Mouse (Mus musculus) heart, embryonic 11.5 days (tissue): ENCODE measurements around the gene Man2a2. TPM values are rescaled to one million over a fixed set of nuclear protein-coding genes. Genes with fewer than 3 reads are reported as not detected.
"Not testable (repeated sequence)": the region's sequence is repeated elsewhere in the genome, so short reads cannot be mapped to it uniquely, and the experiment has no call there.

Experiments
- ATAC-seq: fragments of 200-750 bp; cut with Nextera tagmentation; replicated peaks from 2 replicates; pipeline ENCODE4 v1.8.0; 2017; ENCODE audit warnings: moderate library complexity; ENCODE audit not compliant: insufficient number of reproducible peaks, low FRiP score, low TSS enrichment
- H3K27ac ChIP-seq: fragments of 300-500 bp; sonication (generic); 2 replicates; pipeline ENCODE4 v1.5.1; 2014; ENCODE audit warnings: mild to moderate bottlenecking, low read depth, low read length
- H3K27me3 ChIP-seq: fragments of 300-500 bp; sonication (generic); 2 replicates; pipeline ENCODE4 v1.6.1; 2014; ENCODE audit warnings: mild to moderate bottlenecking, low read length, mixed read lengths; ENCODE audit not compliant: control insufficient read depth, insufficient read depth
- H3K36me3 ChIP-seq: fragments of 300-500 bp; sonication (generic); 2 replicates; pipeline ENCODE4 v1.6.1; 2014; ENCODE audit warnings: mild to moderate bottlenecking, low read length, moderate library complexity, mixed read lengths; ENCODE audit not compliant: control insufficient read depth, insufficient read depth
- H3K4me1 ChIP-seq: fragments of 300-500 bp; sonication (generic); 2 replicates; pipeline ENCODE4 v1.6.1; 2014; ENCODE audit warnings: low read length; ENCODE audit not compliant: control insufficient read depth, insufficient read depth
- H3K4me2 ChIP-seq: fragments of 300-500 bp; sonication (generic); 2 replicates; pipeline ENCODE4 v1.6.1; 2014; ENCODE audit warnings: mild to moderate bottlenecking, moderate library complexity
- H3K4me3 ChIP-seq: fragments of 300-500 bp; sonication (generic); 2 replicates; pipeline ENCODE4 v1.5.1; 2014; ENCODE audit warnings: low read depth, low read length
- H3K9ac ChIP-seq: fragments of 300-500 bp; sonication (generic); 2 replicates; pipeline ENCODE4 v1.6.1; 2014; ENCODE audit warnings: mild to moderate bottlenecking, low read depth, low read length, moderate library complexity
- H3K9me3 ChIP-seq: fragments of 300-500 bp; sonication (generic); replicated peaks from 2 replicates; pipeline ENCODE4 v1.6.1; 2016; ENCODE audit warnings: low read length; ENCODE audit not compliant: control insufficient read depth
- WGBS: fragments of 180-500 bp; shearing (Covaris S2); extraction: QIAGEN DNeasy Blood & Tissue Kit; methylation state at CpG from one replicate; pipeline ENCODE4 v1.1.7; 2014; ENCODE audit not compliant: insufficient replicate concordance; 5-methylcytosine and 5-hydroxymethylcytosine counted together
- polyA plus RNA-seq: library from polyadenylated mRNA; unstranded; fragments of >200 nt; fragmentation: Nextera tagmentation; extraction: Ambion mirVana; gene quantifications from 2 replicates; pipeline ENCODE4 v1.2.1, GENCODE M21; 2014

The Man2a2 gene
- polyA plus RNA-seq, 1 experiment from 2014 or later = 12.3 TPM

DNA sequence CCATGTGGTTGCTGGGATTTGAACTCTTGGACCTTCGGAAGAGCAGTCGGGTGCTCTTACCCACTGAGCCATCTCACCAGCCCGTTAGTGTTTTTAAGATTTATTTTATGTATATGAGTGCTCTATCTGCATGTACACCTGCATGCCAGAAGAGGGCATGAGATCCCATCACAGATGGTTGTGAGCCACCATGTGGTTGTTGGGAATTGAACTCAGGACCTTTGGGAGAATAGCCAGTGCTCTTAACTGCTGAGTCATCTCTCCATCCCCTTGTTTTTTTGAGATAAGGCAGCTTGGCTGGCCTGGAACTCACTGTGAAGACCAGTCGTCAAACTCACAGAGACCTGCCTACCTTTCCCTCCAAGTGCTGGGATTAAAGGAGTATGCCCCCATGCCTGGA is 25.3 kb upstream of the Man2a2 start:
- not testable (repeated sequence) for H3K27ac ChIP-seq, ATAC-seq, H3K4me2 ChIP-seq, H3K9me3 ChIP-seq, H3K9ac ChIP-seq, H3K27me3 ChIP-seq, H3K4me3 ChIP-seq
- WGBS = 73% methylated on average over 4 of the region's 4 CpGs
- peaks cover 38% of the 10 kb centered on the region for H3K36me3 ChIP-seq
- peaks cover 17% of the 10 kb centered on the region for H3K4me1 ChIP-seq

DNA sequence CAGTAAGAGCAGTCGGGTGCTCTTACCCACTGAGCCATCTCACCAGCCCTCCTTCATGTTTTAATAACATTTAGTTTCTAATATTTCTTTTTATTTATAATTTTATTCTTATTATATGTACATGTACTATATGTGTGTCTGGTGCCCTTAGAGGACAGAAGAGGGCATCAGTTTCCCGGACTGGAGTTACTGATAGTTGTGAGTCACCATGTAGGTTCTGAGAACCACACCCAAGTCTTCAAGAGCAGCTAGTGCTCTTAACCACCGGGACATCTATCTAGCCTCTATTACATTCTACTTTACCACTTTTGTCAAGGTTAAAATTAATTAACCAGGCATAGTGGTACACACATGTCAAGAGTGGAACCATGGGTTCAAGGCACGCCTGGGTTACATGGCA is 23.4 kb upstream of the Man2a2 start:
- H3K4me3 ChIP-seq = no peak overlapping the region
- H3K36me3 ChIP-seq = peaks cover 45% of the 10 kb centered on the region
- H3K27ac ChIP-seq = no peak overlapping the region
- H3K4me2 ChIP-seq = no peak overlapping the region
- no peaks in the 10 kb centered on the region; the same call in 1 of the 2 replicates for H3K4me1 ChIP-seq
- no peak overlapping the region for H3K9ac ChIP-seq
- H3K9me3 ChIP-seq = no peaks in the 10 kb centered on the region
- 85% methylated on average over 4 of the region's 4 CpGs for WGBS
- no peak for ATAC-seq
- H3K27me3 ChIP-seq = no peaks in the 10 kb centered on the region

DNA sequence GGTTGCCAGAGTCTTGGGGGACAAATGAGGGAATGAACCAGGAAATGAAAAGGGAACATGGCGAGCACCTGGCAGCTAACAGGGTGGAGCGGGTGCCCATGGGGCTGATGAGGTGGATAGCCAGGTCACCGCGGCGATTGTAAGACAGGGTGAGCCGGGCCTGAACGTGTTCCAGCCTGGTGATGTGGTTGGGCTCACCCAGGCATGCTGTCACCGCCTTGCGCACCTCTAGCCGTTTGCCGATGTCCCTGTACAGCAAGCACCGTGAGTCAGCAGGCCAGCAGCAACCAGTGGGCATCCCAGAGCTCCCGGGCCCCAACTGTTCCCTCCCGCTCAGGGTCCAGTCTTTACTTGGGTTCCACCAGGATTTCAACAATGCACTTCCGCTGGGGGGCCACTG is 20.9 kb upstream of the Man2a2 start:
- no peaks in the 10 kb centered on the region for H3K9me3 ChIP-seq
- ATAC-seq = no peak
- no peak overlapping the region for H3K4me2 ChIP-seq
- 91% methylated on average over 15 of the region's 15 CpGs for WGBS
- H3K9ac ChIP-seq = no peak overlapping the region
- H3K27ac ChIP-seq = no peak overlapping the region
- no peak overlapping the region for H3K4me3 ChIP-seq
- no peaks in the 10 kb centered on the region for H3K27me3 ChIP-seq
- H3K36me3 ChIP-seq = peaks cover 41% of the 10 kb centered on the region
- peaks cover 16% of the 10 kb centered on the region for H3K4me1 ChIP-seq

DNA sequence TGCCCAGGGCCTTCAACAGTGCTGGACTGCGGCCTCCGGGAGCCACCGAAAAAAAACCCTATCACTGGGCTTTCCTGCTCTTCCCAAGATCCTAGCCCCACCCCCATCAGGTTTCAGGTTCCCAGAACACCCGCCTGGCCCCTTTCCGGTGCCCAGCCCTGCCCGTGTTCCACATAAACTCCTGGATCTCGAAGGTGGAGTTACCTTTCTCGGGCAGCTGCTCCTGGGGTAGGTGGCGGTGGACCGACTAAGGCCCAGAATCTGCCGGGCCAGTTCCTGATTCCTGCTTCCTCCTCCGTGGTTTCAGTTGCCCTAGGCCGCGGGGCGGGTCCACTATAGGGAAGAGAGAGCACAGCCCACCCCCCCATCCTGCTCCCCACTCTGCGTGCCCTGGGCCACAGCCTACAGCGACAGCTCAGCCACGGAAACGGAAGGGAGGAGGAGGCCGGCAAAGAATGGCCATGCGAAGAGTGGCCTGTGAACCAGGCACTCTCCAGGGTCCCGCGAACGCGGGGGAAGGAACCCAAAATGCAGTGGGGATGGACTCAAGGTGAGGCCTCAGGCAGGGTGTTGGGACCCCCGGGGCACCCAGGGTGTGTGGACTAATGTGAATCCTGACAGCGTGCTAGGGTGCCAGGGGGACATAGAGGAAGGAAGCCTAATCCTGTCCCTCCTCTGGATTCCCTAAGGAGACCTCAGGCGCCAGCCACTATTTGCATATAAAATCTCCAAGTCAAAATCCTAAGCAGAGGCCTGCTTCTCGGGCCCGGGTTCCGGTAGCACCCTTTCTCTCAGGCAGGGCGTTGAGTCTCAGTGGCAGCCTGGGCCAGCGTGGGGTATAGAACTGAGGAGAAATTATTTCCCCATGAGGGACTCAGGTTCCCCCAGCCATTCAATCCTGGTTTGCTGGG is 16.7 kb upstream of the Man2a2 start, which contains the start of gene Fes:
TSS of gene Fes (minus strand) at position 314 of the 911 bp plus-strand sequence.
- WGBS = 6% methylated on average over 33 of the region's 33 CpGs
- H3K27me3 ChIP-seq = 0 out of 2 replicates have a peak, but pooled peaks cover 3% of the 10 kb centered on the region
- ATAC-seq = peak; percentile 46

DNA sequence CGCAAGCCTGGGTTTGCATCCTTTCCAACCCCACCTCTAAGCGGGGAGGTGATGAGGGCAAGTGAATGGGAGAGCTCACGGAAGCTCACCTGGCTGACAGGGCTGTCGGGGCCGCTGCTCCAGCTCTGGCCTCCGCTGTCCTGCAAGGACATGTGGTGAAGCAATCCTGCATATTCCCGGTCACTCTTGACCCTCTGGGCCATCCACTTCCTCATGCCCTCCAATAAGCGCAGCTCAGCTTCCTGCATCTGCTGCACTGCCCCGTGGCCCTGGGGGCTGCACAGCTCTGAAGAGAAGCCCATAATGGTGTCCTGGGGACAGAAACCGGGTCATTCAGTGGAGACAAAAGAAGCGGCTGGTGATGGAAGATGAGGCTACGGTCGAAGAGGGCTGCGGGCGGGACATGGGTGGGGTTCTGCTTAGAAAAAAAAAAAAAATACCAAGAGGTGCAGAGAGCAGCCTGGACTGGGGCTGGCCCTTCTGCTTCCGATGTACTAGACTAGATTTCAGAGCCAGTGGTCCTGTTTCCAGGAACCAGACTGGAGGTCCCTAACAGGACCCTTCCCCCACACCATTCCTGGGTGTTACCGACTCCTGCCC is 16.0 kb upstream of the Man2a2 start:
- H3K36me3 ChIP-seq = peaks cover 11% of the 10 kb centered on the region
- H3K9me3 ChIP-seq = no peaks in the 10 kb centered on the region
- peak overlapping the region; percentile 74 for H3K4me2 ChIP-seq
- peaks cover 24% of the 10 kb centered on the region for H3K4me1 ChIP-seq
- no peak for ATAC-seq
- H3K4me3 ChIP-seq = peak overlapping the region; percentile 43
- H3K9ac ChIP-seq = peak overlapping the region; percentile 79
- 22% methylated on average over 17 of the region's 17 CpGs for WGBS
- H3K27ac ChIP-seq = peak overlapping the region; percentile 76
- H3K27me3 ChIP-seq = peaks cover 5% of the 10 kb centered on the region; the same call in 1 of the 2 replicates

More for the DNA sequence above, 16.7 kb upstream of the Man2a2 start, which contains the start of gene Fes:
- peak within 1 kb of the TSS; percentile 43 for H3K4me3 ChIP-seq
- H3K27ac ChIP-seq = peak within 1 kb of the TSS; percentile 76
- H3K9ac ChIP-seq = peak within 1 kb of the TSS; percentile 79
- peaks cover 24% of the 10 kb centered on the region for H3K4me1 ChIP-seq
- no peaks in the 10 kb centered on the region for H3K9me3 ChIP-seq
- H3K36me3 ChIP-seq = peaks cover 16% of the 10 kb centered on the region
- H3K4me2 ChIP-seq = peak within 1 kb of the TSS; percentile 74

DNA sequence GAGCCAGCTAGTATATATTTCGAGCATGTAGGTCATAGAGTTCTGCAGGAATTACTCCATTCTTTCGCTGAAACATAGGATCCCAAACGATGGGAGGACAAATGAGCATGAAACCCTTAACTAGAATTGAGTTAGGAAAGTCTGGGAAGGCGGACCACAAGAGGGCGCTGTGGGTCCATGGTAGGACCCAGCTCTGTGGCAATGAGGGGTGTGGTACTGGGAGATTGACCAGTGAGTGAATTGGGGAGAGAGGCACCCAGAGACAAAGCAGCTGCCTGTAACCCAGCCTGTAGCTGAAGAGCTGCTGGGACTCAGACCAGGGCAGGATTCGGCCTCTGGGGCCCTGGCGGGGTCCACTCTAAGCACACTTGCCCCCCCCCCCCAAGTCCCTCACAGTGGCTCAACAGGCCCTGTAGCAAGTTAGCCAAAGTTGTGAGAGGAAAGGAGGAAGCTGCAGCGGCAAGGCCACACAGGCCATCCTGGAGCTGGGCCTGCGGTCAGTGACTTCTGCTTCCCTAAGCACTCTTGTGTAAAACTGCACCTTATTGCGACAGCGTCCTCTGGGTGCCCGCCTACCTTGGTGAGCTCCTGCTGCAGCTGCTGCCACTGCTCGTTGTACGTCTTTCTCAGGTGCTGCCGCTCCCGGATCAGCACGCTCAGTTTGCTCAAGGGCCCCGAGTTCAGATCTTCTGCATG is 15.2 kb upstream of the Man2a2 start:
- Histone ChIP-seq H3K4me3 (peak overlapping the region; percentile 43), H3K4me1 (peaks cover 24% of the 10 kb centered on the region), H3K9ac (no peak overlapping the region; the same call in 1 of the 2 replicates), H3K27me3 (peaks cover 5% of the 10 kb centered on the region; the same call in 1 of the 2 replicates), H3K27ac (peak overlapping the region; percentile 25; the same call in 1 of the 2 replicates), H3K9me3 (no peaks in the 10 kb centered on the region), H3K36me3 (peaks cover 8% of the 10 kb centered on the region), H3K4me2 (peak overlapping the region; percentile 74)
- ATAC-seq = no peak
- WGBS = 32% methylated on average over 18 of the region's 18 CpGs

DNA sequence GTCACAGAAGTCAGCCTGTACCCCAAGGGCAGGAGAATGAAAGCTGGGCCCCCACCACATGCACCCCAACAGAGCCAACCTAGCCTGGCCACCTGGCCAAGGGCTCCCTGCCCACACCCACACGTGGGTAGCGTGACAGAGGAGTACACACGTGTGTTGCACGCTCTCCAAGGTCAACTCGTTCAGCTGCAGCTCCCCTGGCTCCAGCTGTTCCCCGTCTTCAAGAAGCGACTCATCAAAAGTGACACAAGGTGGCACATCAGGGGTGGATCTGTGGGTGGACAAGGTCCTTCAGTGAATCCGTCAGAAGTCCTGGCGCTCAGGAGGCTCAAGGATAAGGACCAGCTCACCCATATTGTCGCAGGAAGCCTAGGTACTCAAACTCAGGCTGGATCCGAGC is 11.7 kb upstream of the Man2a2 start:
- H3K27ac ChIP-seq = no peak overlapping the region
- H3K4me3 ChIP-seq = no peak overlapping the region
- H3K4me1 ChIP-seq = peaks cover 17% of the 10 kb centered on the region
- no peak overlapping the region for H3K9ac ChIP-seq
- no peaks in the 10 kb centered on the region for H3K36me3 ChIP-seq
- peaks cover 5% of the 10 kb centered on the region; the same call in 1 of the 2 replicates for H3K27me3 ChIP-seq
- no peaks in the 10 kb centered on the region for H3K9me3 ChIP-seq
- WGBS = 65% methylated on average over 11 of the region's 11 CpGs
- no peak overlapping the region for H3K4me2 ChIP-seq
- ATAC-seq = no peak

DNA sequence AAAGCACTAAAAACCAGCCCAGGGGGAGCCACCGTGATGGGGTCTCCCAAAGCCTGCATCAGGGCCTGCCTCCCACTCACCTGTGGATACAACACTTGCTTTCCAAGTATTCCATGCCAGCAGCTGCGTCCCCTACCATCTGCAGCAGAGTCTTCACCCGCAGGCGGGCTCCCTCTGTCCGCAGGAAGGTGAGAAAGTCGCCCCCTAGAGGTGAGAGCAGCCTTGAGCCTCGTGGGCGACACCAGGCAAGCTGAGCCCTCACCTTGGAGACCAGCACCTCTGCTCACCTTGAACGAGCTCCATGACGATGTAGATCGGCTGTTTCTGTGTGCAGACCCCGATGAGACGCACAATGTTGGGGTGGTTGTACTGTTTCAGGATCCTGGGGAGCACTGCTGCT is 8.4 kb upstream of the Man2a2 start:
- Histone ChIP-seq H3K4me2 (no peak overlapping the region), H3K4me3 (no peak overlapping the region), H3K4me1 (peaks cover 6% of the 10 kb centered on the region; the same call in 1 of the 2 replicates), H3K27me3 (peaks cover 5% of the 10 kb centered on the region), H3K9me3 (no peaks in the 10 kb centered on the region), H3K36me3 (no peaks in the 10 kb centered on the region), H3K9ac (no peak overlapping the region), H3K27ac (no peak overlapping the region)
- WGBS = 59% methylated on average over 13 of the region's 13 CpGs
- ATAC-seq = no peak
